Mouse (Mus musculus): ENCODE results near the gene Arrdc2.
A peak's percentile ranks its signal among the peaks of the same experiment; 100 is the strongest.

Arrdc2 gene

DNA sequence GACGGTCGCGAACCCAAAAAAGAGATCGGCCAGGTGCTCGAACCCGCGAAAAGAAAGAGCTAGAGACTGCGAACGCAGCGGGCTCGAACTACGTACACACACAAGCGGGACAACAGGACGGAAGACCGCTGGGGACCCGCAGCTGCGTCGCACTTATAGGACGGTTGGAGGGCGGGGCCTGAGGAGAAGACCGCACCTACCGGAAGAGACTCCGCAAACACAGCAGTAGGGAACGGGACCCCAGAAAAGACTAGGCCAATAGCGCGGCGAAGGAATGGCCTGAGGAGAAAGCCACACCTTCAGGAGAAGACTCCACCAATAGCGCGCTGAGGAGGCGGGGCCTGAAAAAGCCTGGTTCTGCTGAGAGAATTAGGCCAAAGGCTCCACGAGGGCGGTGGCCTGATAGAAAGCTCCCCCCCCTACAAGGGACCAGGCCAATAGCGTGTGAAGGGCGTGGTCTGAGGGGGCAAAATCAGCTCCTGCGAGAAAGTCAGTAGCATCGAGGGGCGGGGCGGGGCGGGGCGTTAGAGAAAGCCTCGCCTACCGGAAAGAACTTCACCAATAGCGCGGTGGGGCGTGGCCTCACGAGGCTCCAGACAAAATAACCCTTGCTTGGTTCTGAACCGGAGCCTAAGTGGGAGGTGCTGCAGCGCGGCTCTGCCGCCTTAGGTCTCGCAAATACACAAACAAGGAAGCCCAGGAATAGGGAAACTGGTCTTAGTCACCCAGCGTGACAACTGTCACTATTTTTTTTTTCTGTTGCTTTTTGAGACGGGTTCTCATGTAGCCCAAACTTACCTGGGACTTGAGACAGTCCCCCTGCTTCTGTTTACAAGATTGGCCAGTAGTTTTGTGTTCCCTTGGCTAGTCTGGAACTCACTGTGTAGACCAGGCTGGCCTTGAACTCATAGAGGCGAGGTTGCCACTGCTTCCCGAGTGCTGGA, at the start of gene Arrdc2:
Gene Arrdc2, minus strand, starts transcription at position 313 of the 944 bp plus-strand sequence.
- peak; percentile 100 for DNase-seq

DNA sequence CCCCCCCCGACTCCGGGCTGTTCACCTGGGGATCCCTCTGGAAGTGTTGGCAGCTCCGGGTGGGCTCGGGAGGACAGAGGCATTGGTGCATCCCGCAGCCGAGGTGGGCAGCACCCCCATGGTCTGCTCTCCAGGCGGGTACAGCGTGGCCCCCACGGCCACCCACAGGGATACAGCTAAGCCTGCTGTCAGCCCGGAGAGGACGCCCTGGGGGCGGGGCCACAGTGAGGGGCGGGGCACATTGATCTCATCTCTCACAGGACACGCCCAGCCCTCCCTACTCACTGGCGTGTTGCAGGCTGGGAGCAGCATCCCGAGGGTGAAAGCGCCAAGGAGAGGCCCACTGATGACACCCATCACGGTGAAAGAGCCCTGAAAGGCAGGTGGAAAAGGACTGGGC, 48.1 kb upstream of the Arrdc2 start:
- no peak for DNase-seq

DNA sequence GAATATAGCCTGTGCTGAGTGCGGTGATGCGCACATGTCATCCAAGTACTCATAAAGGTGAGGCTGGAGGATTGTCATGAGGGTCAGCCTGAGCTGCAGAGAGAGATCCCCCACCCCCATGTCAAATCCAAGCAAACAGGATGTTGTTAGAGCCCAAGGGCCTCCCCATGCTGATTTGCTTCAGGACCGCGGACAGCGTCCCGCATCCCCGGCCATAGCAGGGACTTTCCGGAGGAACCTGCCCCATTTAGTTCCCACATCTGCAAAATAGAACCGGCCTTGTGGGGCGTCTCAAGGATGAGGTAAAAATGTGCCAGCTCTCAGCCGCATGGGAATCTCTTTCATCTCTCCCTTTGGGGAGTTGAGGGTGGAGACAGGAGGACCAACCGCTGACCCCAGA, 46.1 kb upstream of the Arrdc2 start:
- DNase-seq = no peak

DNA sequence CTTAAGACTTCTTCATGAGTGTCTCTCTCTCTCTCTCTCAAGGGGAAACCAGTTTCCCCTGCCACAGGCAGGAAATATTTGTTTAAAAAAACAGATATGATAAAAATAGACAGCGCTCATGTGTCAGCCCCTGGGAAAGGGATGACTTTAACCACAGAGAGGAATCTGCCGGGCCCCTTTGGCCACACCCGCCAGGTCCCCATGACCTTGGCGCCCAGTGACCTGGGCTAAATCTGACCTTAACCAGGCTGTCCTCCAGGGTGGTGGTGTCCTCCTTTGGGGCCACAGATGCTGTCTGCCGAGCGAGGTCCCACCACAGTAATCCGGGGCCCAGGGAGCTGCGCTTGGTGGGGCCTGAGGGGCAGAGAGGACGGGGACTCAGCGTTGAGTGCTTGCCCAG, 45.2 kb upstream of the Arrdc2 start:
- DNase-seq = peak; percentile 91

DNA sequence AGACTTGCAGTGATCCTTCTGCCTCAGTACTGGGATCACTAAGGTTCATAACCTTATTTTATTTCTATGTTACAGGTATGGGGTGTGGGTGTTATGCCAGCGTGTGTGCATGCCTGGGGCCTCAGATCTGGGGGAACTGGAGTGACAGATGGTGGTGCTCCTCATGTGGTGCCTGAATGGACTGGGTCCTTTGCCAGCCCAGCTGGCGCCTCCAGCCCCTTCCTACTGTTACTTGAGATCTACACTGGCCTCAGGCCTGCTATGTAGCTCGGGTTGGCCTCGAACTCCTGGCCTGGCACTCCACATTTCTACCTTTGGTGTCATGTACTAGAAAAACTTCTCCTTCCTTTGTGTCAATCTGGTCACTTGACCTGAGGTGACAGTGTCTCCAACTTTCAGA, 44.7 kb upstream of the Arrdc2 start:
- no peak for DNase-seq

DNA sequence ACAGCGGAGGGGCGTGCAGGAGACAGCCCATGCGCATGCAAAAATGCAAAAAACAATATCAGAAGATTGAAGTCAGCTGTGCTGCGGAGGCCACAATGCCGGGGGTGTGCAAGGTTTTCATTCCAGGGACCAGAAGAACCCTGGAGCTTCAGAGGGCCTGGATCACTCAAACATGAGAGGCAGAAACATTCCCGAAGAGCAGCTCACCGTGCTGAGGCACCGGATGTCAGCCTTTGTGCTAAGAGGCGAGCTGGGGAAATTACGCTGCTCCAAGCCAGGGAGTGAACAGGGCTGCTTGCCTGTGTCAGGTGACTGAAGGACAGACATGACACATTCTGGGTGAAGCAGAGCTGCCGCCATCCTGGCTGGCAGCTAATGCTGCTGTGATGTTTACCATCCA, 41.0 kb upstream of the Arrdc2 start:
- DNase-seq = peak; percentile 94

DNA sequence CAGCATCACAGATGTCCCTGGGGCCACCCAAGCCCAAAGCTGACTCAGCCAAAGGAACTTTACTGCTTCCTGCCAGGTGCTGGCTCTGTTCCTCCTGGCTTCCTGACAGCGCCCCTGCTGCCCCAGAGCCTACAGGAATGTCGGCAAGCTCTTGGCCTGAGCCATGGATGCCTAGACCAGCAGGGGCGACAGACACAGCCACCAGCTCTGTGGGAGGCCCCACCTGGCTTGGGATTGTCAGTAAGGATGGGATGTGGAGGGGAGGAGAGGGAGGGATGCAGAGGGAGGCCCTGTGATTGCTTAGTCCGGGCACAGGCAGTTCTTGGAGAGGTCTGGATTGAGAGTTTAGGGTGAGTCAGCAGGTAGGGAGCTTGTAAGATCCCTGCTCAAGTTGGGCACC, 40.6 kb upstream of the Arrdc2 start:
- peak; percentile 96 for DNase-seq

DNA sequence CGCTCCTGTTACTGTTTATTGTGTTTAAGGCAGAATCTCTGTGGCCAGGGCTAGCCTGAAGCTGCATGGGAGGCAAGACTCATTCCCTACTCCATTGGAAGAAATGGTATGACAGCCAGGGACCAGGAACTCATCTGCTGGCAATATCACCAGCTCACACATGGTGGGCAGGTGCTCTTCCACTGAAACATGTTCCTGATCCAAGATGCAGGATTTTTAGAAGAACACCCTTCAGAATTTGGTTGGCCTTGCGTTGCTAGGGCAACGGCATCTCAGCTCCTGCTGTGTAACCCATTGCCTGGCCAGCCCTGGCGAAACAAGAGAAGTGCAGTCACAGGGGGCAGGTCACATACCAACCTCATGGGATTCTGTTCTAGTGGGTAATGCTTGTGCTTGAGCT, 40.0 kb upstream of the Arrdc2 start:
- no peak for DNase-seq

DNA sequence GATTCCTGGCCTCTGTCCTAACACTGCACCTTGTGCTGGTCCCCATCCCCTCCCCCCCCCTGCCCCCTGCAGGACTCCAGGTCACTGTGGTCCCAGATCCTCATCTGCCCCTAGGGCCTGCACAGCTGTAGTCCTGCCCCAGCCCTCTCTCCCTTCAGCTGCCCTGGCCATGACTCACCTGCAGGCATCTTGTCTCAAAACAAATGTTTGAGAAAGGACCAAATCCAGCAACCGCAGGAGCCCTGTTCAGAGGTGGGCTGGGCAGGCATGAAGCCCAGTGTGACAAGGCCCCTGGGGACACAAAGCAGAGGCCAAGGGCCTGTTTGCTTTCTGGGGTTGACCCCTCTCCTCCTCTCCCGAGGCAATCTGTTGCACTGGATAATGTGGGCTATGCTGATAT, 38.7 kb upstream of the Arrdc2 start:
- DNase-seq = no peak

DNA sequence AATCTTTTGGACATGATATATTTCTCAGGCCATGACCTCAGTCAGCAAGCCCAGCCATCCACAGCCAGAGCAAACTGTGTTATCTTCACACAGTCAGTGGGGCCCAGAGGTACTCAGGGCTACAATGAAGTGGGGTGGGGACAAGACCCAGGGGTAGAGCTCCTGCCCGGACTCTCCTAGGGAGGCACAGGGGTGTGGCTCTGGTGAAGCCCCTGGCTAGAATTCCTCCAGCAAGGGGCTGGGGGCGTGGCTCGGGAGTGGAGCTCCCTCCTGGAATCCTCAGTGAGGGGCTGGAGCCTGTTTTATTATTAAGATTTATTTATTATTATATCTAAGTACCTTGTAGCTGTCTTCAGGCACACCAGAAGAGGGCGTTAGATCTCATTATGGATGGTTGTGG, 36.9 kb upstream of the Arrdc2 start:
- no peak for DNase-seq

DNA sequence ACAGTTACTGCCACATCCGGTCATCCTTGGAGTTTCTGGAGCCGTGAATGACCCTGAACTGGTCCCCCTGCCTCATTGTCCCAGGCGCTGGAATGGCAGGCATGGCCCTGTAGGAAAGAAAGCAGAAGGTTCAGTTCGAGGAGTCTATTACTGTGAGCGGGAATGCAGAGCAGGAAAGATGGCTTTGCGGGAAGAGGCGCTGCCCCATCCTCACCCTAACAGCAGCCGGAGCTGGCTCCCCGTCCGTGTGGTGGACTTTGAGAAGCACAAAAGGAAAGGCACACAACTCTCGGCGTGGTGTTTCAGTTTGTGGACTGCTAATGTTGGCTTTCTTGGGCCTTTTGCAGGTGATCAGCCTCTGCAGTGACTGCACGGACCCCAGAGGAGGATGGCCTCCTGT, 34.9 kb upstream of the Arrdc2 start:
- peak; percentile 93 for DNase-seq

DNA sequence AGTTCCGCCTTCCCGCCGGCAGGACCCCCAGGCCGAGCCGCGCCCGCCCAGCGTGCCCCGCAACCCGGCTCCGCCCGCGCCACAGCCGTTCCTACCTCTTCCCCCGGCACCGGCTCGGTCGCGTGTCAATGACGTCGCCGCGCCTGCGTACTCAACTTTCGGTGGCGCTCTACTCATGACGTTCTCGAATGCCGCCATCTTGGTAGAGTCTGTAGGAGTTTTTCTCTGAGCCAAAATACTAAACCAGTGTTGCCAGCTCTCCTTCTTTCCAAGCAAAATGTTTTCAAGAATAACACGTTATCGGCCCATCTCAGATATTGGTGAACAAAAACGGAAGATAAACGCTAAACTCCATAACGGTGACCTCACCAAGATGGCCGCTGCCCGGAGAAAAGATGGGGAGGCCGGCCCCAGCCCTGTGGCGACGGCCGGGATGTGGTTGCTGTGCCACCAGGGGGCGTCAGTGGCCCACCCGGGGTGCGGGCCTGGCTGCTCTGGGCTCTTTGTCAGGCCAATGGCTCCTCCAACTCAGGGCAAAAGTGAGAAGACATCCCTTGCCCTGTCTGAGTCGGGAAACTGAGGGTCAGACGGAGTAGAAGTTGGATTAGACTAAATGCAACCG, 34.0 kb upstream of the Arrdc2 start, which contains the start of gene Ccdc124:
Gene Ccdc124, minus strand, starts transcription at position 572 of the 622 bp plus-strand sequence.
- peak; percentile 99 for DNase-seq

DNA sequence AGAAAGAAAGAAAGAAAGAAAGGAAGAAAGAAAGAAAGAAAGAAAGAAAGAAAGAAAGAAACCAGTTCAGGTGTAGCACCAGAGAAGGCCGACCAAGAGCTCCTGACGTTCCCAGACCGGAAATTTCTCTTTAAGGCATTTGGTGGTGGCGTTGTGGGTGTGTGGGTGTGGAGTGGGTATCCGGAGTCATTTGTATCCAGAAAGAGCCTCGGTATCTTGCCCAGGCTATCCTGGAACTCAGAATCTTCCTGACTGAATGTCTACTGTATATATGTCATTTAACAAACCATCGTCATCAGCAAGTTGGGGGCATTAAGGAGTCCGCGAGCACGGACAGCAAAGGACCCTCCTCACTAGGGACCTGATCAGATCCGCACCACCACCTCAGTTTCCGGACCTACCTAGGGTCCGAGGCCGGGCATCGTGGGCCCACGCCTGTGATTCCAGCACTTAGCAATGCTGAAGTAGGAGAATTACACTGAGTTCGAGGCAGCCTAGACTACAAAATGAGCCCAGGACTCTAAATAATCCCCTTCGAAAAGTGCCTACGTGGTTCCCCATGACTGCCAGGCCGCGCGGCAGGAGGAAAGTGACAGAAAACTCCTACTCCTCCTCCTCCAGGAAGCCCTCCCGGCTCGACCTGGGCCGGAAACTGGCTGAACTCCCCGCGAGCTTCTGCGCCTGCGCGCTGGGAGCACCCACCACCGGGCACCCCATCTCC, 33.3 kb upstream of the Arrdc2 start:
- no peak for DNase-seq

DNA sequence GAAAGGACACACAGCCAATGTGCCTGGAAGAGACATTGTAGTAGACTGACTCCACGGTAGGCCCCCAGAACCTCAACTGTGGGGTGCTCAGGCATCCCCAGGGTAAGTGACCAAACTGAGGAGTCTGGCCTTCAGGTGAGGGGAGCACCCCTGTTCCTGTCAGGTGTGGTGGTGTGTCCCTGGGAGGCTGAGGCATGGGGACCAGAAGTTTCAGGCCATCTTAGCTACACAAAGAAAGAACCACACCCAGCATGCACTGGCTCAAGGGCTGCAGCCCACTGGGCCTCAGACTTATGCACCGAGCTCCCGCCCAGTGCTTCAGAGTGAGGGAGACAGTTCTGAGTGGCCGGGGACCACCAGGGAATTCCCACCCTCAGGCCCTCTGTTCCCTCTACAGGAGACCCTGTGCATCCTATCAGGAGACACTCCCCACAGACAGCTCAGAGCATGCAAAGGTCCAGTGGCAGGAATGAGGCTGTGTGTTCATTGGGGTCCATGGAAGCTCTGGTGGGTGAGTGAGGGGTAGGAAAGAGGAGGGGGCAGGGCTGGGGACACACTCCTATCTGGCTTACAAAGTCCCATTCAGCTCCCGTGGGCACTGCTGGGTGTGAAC, 31.8 kb upstream of the Arrdc2 start:
- DNase-seq = peak; percentile 93

DNA sequence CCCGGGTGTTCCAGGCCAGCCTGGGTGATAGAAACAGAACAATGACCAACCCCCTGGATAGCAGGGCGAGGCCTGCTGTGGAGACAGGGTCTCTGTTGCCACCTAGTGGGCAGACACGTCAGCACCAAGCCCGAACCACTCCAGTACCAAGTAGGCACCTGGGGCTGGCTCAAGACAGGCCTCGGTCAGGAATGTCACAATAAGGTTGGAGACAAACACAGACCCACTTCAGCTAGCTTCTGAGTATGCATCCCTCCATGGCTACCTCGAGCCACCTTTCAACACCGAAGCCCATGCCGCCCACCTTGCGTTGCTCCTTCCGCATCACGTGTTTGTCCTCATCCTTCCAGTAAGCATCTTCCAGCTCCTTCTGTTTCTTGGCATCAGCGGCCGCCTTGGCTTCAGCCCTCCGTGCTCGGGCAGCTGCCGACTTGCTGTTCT, 30.1 kb upstream of the Arrdc2 start:
- DNase-seq = peak; percentile 98

DNA sequence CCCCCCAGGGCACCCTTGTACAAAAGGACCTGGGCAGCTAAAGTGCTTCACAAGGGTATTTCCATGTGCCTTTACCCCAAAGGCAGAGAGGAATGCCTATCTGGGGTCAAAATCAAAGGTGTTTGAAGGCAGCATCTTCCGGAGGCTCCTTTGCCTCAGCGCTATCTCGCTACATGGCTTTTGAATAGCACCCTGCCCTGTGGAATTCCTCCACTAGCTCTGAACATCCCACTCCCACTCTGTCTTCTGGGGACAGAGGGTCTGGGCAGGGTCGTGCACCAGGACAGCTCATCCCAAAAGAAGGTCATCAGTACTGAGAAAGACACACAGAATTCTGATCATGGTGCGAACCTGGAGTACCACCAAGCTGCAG, 29.7 kb upstream of the Arrdc2 start:
- DNase-seq = no peak

DNA sequence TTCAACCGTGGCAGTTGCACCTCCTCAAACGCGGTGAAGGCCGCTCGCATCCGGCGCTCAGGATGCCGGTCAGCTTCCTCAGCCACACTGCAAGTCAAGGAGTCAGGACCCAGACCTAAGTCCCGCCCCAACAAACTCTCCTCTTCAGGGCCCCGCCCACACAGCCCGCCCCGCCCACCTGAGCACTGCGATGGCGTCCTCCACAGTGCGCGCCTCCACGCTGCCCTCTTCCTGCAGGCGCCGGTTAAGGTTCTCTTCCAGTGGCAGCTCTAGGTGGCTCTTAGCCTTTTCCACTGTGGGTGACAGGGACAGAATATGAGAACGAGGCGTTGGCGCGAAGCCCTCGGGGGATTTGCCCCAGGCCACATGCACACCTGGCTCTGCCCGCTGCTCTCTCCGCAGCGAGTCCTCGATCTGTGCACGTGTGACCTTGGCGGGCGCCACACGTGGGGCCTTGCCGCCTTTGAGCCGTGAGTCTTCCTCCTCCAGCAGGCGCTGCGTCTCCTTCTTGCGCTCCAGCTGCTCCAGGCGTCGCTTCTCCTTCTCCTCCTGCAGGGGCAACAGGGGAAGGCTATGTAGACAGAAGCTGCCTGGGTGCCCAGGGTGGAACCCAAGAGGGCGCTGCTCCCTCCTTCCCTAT, 29.2 kb upstream of the Arrdc2 start:
- peak; percentile 93 for DNase-seq

DNA sequence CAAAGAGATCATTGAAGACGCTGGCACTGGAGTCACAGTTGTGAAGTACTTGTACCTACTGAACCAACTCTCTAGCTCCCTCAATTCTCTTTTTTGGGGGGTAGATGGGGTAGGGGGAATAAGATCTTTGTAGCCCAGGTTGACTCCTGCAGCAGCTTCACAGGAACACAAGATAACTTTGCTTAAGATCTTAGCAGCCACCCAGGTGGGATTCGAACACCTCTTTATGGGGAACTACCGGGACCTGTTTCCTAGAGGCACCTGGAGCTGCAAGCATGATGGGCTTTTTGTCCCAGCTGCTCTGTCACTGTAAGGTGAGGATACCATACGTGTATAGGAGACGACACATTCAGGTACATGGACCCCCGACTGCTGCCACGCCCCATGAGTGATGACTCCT, 27.0 kb upstream of the Arrdc2 start:
- peak; percentile 91 for DNase-seq

DNA sequence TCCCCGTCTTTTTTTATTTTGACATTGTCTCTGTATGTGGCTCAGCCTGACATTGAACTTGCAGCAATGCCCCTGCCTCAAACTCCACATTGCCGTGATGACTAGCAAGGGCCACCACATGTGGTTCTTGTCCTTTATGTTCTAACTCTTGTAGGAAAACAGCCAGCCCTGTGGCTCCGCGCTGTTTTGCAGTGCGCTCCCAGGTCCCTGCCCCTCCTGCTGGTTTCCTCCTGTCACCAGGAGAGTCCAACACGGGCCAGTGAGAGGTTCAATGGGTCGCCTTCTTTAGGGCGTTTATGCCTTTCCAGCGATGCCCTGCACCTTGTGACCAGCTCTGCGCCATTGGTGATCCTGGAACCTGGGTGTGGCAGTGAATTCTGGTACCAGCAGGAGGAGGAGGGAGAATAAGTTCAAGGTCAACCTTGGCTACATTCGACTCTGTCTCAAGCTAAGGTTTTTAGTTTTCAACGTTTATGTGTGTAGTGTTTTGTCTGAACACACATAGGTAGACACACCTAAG, 26.5 kb upstream of the Arrdc2 start:
- DNase-seq = no peak

DNA sequence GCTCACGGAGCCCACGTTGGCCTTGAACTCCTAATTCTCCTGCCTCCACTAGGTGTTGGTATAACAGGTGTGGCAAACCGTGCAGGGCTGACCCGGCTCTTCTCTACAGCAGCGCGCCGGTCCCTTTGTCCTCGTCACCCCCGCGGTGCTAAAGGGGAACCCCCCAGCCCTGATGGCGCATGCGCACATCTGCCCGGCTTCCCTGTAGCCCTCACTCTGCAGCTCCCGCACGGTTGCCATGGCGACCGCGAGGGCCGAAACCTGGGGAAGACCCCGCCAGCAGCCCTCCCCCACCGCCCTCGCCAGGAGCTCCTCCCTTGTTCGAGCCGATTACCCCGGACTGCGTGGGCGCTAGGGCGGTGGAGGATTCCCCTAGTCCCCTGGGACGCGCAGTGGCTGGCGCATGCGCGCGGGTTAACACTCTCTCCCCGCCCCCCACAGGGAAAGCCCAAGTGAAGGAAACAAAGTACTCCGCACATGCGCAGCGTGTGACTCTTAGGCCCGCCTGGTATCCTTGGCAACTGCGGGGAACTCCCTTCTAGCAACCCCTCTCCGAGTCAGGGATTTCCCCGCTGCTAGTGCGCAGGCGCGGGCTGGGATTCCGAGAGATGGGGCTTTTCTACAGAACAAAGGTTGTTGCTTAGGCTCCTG, 26.0 kb upstream of the Arrdc2 start:
- DNase-seq = peak; percentile 100

DNA sequence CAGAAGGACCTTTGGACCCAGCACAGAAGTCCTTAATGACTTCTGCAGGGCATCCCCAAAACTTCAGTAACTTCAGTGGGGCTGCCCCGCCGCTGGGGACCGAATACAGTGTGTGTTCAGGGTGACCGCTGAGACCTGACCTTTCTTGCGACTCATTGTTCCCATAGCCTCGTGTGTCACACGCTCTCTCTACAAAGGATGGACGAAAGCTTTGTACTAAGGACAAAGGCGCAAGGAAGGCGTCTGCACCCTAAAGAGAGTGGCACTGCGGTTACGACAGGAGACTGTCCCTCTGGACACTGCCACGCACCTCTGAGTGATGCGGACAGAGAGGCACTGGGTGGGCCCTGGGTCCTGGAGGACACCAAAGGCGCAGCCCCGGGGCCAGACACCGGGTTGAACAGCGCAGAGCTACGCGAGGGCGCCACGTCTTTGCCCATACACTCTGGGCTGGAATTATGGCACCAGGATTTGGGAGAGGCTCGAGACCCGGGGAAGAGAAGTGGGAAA, 25.2 kb upstream of the Arrdc2 start:
- peak; percentile 96 for DNase-seq
